Mouse (Mus musculus): ENCODE measurements around the gene Taar9. TPM values are rescaled to one million over a fixed set of nuclear protein-coding genes. Genes with fewer than 3 reads are reported as not detected.

Gene Taar9
- polyA plus RNA-seq (2021; fragmentation: Nextera tagmentation) = not detected in 2 replicates
- long read RNA-seq, experiment 1 = 0 reads
- long read RNA-seq, experiment 2 = 0 reads

GRCm38 (mm10) chr10:24109434-24109833, at the start of gene Taar9:
TSS of gene Taar9 (minus strand) at chr10:24109534.

GRCm38 (mm10) chr10:24149135-24149781, 39.9 kb upstream of the Taar9 start, which contains the start of gene Stx7:
TSS of gene Stx7 (plus strand) at chr10:24149302.

GRCm38 (mm10) chr10:24101812-24102211, 7.5 kb downstream of the Taar9 start, which contains the start of gene Taar8c:
TSS of gene Taar8c (minus strand) at chr10:24101912.

GRCm38 (mm10) chr10:24092194-24092593, 17.1 kb downstream of the Taar9 start, which contains the start of gene Taar8b:
TSS of gene Taar8b (minus strand) at chr10:24092294.

GRCm38 (mm10) chr10:24076200-24076599, 33.1 kb downstream of the Taar9 start, which contains the start of gene Taar8a:
TSS of gene Taar8a (plus strand) at chr10:24076500.

Other genes starting within 250 kb of the Taar9 start
- gene Vnn1, start 214.8 kb downstream of the Taar9 start, polyA plus RNA-seq (2021; fragmentation: Nextera tagmentation) = 0.30 and 0.70 TPM in 2 replicates
- not detected in 2 replicates for gene Taar1, start 189.2 kb downstream of the Taar9 start, polyA plus RNA-seq (2021; fragmentation: Nextera tagmentation)
- not detected in 2 replicates for gene Taar2, start 171.0 kb downstream of the Taar9 start, polyA plus RNA-seq (2021; fragmentation: Nextera tagmentation)
- gene Taar3, start 160.0 kb downstream of the Taar9 start, polyA plus RNA-seq (2021; fragmentation: Nextera tagmentation) = not detected in 2 replicates
- gene Taar4, start 149.0 kb downstream of the Taar9 start, polyA plus RNA-seq (2021; fragmentation: Nextera tagmentation) = not detected in 2 replicates
- gene Taar5, start 138.8 kb downstream of the Taar9 start, polyA plus RNA-seq (2021; fragmentation: Nextera tagmentation) = not detected in 2 replicates
- not detected in 2 replicates for gene Taar6, start 123.9 kb downstream of the Taar9 start, polyA plus RNA-seq (2021; fragmentation: Nextera tagmentation)
- not detected in 2 replicates for gene Taar7a, start 116.1 kb downstream of the Taar9 start, polyA plus RNA-seq (2021; fragmentation: Nextera tagmentation)
- gene Taar7b, start 109.6 kb downstream of the Taar9 start, polyA plus RNA-seq (2021; fragmentation: Nextera tagmentation) = not detected in 2 replicates
- gene Taar7d, start 82.3 kb downstream of the Taar9 start, polyA plus RNA-seq (2021; fragmentation: Nextera tagmentation) = not detected in 2 replicates
- gene Taar7e, start 71.9 kb downstream of the Taar9 start, polyA plus RNA-seq (2021; fragmentation: Nextera tagmentation) = not detected in 2 replicates
- gene Taar7f, start 60.0 kb downstream of the Taar9 start, polyA plus RNA-seq (2021; fragmentation: Nextera tagmentation) = not detected in 2 replicates
- gene Taar8a, start 33.0 kb downstream of the Taar9 start, polyA plus RNA-seq (2021; fragmentation: Nextera tagmentation) = not detected in 2 replicates
- not detected in 2 replicates for gene Taar8b, start 17.2 kb downstream of the Taar9 start, polyA plus RNA-seq (2021; fragmentation: Nextera tagmentation)
- not detected in 2 replicates for gene Taar8c, start 7.6 kb downstream of the Taar9 start, polyA plus RNA-seq (2021; fragmentation: Nextera tagmentation)
- gene Stx7, start 39.8 kb upstream of the Taar9 start, polyA plus RNA-seq (2021; fragmentation: Nextera tagmentation) = 155 and 242 TPM in 2 replicates
- 3.2 TPM in 2 replicates for gene Moxd1, start 114.0 kb upstream of the Taar9 start, polyA plus RNA-seq (2021; fragmentation: Nextera tagmentation)

Data from left cerebral cortex, adult 6 months (tissue).